Mouse (Mus musculus): ENCODE data around the gene Rapgef5. TPM values are rescaled to one million over a fixed set of nuclear protein-coding genes. Genes with fewer than 3 reads are reported as not detected.
A peak's percentile ranks its signal among the peaks of the same experiment; 100 is the strongest.
"Not testable (repeated sequence)": the region's sequence is repeated elsewhere in the genome, so short reads cannot be mapped to it uniquely, and the experiment has no call there.

Rapgef5 gene
- polyA plus RNA-seq, 1 experiment from 2014 or later: 12.4 TPM

GRCm38 (mm10) chr12:117795303-117795702 is 279.0 kb downstream of the Rapgef5 start:
- WGBS: 78% methylated on average over 4 of the region's 4 CpGs
- Histone ChIP-seq H3K9ac (ENCODE audit: low read depth, low read length) (no peak overlapping the region), H3K36me3 (ENCODE audit: control insufficient read depth, insufficient read depth, low read length) (no peaks in the 10 kb centered on the region), H3K4me2 (ENCODE audit: low read depth, low read length) (no peak overlapping the region), H3K27me3 (replicated peaks; ENCODE audit: control insufficient read depth, insufficient read depth, low read length) (no peaks in the 10 kb centered on the region), H3K27ac (replicated peaks; ENCODE audit: low read depth, low read length) (no peak overlapping the region), H3K4me3 (ENCODE audit: low read depth, low read length) (no peak overlapping the region), H3K9me3 (ENCODE audit: control insufficient read depth, low read length) (no peaks in the 10 kb centered on the region), H3K4me1 (ENCODE audit: control insufficient read depth, insufficient read depth, low read length) (no peaks in the 10 kb centered on the region)
- ATAC-seq (ENCODE audit: low read depth) (no peak), DNase-seq (ENCODE audit: low spot score) (no peak)

- H3K4me1 ChIP-seq (ENCODE audit: control insufficient read depth, insufficient read depth, low read length); ATAC-seq (ENCODE audit: low read depth); H3K9me3 ChIP-seq (ENCODE audit: control insufficient read depth, low read length); DNase-seq (ENCODE audit: low spot score); H3K27me3 ChIP-seq (replicated peaks; ENCODE audit: control insufficient read depth, insufficient read depth, low read length); H3K9ac ChIP-seq (ENCODE audit: low read depth, low read length); H3K27ac ChIP-seq (replicated peaks; ENCODE audit: low read depth, low read length); H3K4me3 ChIP-seq (ENCODE audit: low read depth, low read length); H3K4me2 ChIP-seq (ENCODE audit: low read depth, low read length); H3K36me3 ChIP-seq (ENCODE audit: control insufficient read depth, insufficient read depth, low read length): not testable (repeated sequence)
- WGBS: no CpG with 5 or more reads among the region's 6 CpGs
Observed at GRCm38 (mm10) chr12:117803989-117804388, 287.7 kb downstream of the Rapgef5 start, which contains the start of gene Cdca7l. Cdca7l (plus strand) TSS chr12:117804289.

GRCm38 (mm10) chr12:117805576-117805975 is 289.3 kb downstream of the Rapgef5 start:
- 64% methylated on average over 4 of the region's 4 CpGs for WGBS
- Histone ChIP-seq H3K27ac (replicated peaks; ENCODE audit: low read depth, low read length) (no peak overlapping the region), H3K9me3 (ENCODE audit: control insufficient read depth, low read length) (no peaks in the 10 kb centered on the region), H3K9ac (ENCODE audit: low read depth, low read length) (no peak overlapping the region), H3K4me2 (ENCODE audit: low read depth, low read length) (no peak overlapping the region), H3K4me3 (ENCODE audit: low read depth, low read length) (no peak overlapping the region), H3K27me3 (replicated peaks; ENCODE audit: control insufficient read depth, insufficient read depth, low read length) (no peaks in the 10 kb centered on the region), H3K4me1 (ENCODE audit: control insufficient read depth, insufficient read depth, low read length) (peaks cover 4% of the 10 kb centered on the region; the same call in 1 of the 2 replicates), H3K36me3 (ENCODE audit: control insufficient read depth, insufficient read depth, low read length) (no peaks in the 10 kb centered on the region)
- DNase-seq (ENCODE audit: low spot score): no peak
- no peak for ATAC-seq (ENCODE audit: low read depth)

- 45% methylated on average over 12 of the region's 12 CpGs for WGBS
- H3K9ac ChIP-seq (ENCODE audit: low read depth, low read length): no peak overlapping the region
- no peak overlapping the region for H3K27ac ChIP-seq (replicated peaks; ENCODE audit: low read depth, low read length)
- H3K36me3 ChIP-seq (ENCODE audit: control insufficient read depth, insufficient read depth, low read length): no peaks in the 10 kb centered on the region
- no peak overlapping the region for H3K4me2 ChIP-seq (ENCODE audit: low read depth, low read length)
- no peaks in the 10 kb centered on the region for H3K9me3 ChIP-seq (ENCODE audit: control insufficient read depth, low read length)
- H3K4me3 ChIP-seq (ENCODE audit: low read depth, low read length): no peak overlapping the region
- H3K4me1 ChIP-seq (ENCODE audit: control insufficient read depth, insufficient read depth, low read length): peaks cover 4% of the 10 kb centered on the region; the same call in 1 of the 2 replicates
- H3K27me3 ChIP-seq (replicated peaks; ENCODE audit: control insufficient read depth, insufficient read depth, low read length): no peaks in the 10 kb centered on the region
- DNase-seq (ENCODE audit: low spot score): peak; percentile 66
- peak; percentile 71; the same call in 1 of the 2 replicates for ATAC-seq (ENCODE audit: low read depth)
Observed at GRCm38 (mm10) chr12:117806007-117806451, 289.8 kb downstream of the Rapgef5 start.

- H3K9me3 ChIP-seq (ENCODE audit: control insufficient read depth, low read length): no peaks in the 10 kb centered on the region
- H3K4me3 ChIP-seq (ENCODE audit: low read depth, low read length): no peak overlapping the region
- peaks cover 4% of the 10 kb centered on the region; the same call in 1 of the 2 replicates for H3K4me1 ChIP-seq (ENCODE audit: control insufficient read depth, insufficient read depth, low read length)
- no peaks in the 10 kb centered on the region for H3K36me3 ChIP-seq (ENCODE audit: control insufficient read depth, insufficient read depth, low read length)
- 75% methylated on average over 4 of the region's 4 CpGs for WGBS
- H3K27me3 ChIP-seq (replicated peaks; ENCODE audit: control insufficient read depth, insufficient read depth, low read length): no peaks in the 10 kb centered on the region
- H3K4me2 ChIP-seq (ENCODE audit: low read depth, low read length): no peak overlapping the region
- DNase-seq (ENCODE audit: low spot score): peak; percentile 49
- no peak overlapping the region for H3K27ac ChIP-seq (replicated peaks; ENCODE audit: low read depth, low read length)
- no peak overlapping the region for H3K9ac ChIP-seq (ENCODE audit: low read depth, low read length)
- ATAC-seq (ENCODE audit: low read depth): peak; percentile 35; the same call in 1 of the 2 replicates
Observed at GRCm38 (mm10) chr12:117806470-117806869, 290.2 kb downstream of the Rapgef5 start.

GRCm38 (mm10) chr12:117807637-117808036 is 291.4 kb downstream of the Rapgef5 start:
- H3K4me3 ChIP-seq (ENCODE audit: low read depth, low read length): no peak overlapping the region
- no peak for DNase-seq (ENCODE audit: low spot score)

GRCm38 (mm10) chr12:117808355-117809326 is 292.4 kb downstream of the Rapgef5 start:
- no peaks in the 10 kb centered on the region for H3K27me3 ChIP-seq (replicated peaks; ENCODE audit: control insufficient read depth, insufficient read depth, low read length)
- 45% methylated on average over 17 of the region's 17 CpGs for WGBS
- 0 out of 2 replicates have a peak overlapping the region, but pooled peaks have one; percentile 8 for H3K4me3 ChIP-seq (ENCODE audit: low read depth, low read length)
- peak overlapping the region; percentile 43 for H3K4me2 ChIP-seq (ENCODE audit: low read depth, low read length)
- no peak overlapping the region for H3K9ac ChIP-seq (ENCODE audit: low read depth, low read length)
- no peak overlapping the region for H3K27ac ChIP-seq (replicated peaks; ENCODE audit: low read depth, low read length)
- no peaks in the 10 kb centered on the region for H3K36me3 ChIP-seq (ENCODE audit: control insufficient read depth, insufficient read depth, low read length)
- DNase-seq (ENCODE audit: low spot score) (no peak), ATAC-seq (ENCODE audit: low read depth) (no peak)
- H3K4me1 ChIP-seq (ENCODE audit: control insufficient read depth, insufficient read depth, low read length): peaks cover 4% of the 10 kb centered on the region; the same call in 1 of the 2 replicates
- H3K9me3 ChIP-seq (ENCODE audit: control insufficient read depth, low read length): no peaks in the 10 kb centered on the region

More at GRCm38 (mm10) chr12:117807637-117808036, 291.4 kb downstream of the Rapgef5 start:
- Histone ChIP-seq H3K27me3 (replicated peaks; ENCODE audit: control insufficient read depth, insufficient read depth, low read length) (no peaks in the 10 kb centered on the region), H3K4me2 (ENCODE audit: low read depth, low read length) (peak overlapping the region; percentile 43; the same call in 1 of the 2 replicates), H3K9me3 (ENCODE audit: control insufficient read depth, low read length) (no peaks in the 10 kb centered on the region), H3K27ac (replicated peaks; ENCODE audit: low read depth, low read length) (no peak overlapping the region), H3K9ac (ENCODE audit: low read depth, low read length) (no peak overlapping the region), H3K4me1 (ENCODE audit: control insufficient read depth, insufficient read depth, low read length) (peaks cover 4% of the 10 kb centered on the region; the same call in 1 of the 2 replicates), H3K36me3 (ENCODE audit: control insufficient read depth, insufficient read depth, low read length) (no peaks in the 10 kb centered on the region)
- ATAC-seq (ENCODE audit: low read depth): no peak
- 28% methylated on average over 8 of the region's 12 CpGs for WGBS
